Mouse (Mus musculus): Measurements from ENCODE around the gene Spaca7. TPM values are rescaled to one million over a fixed set of nuclear protein-coding genes. Genes with fewer than 3 reads are reported as not detected.

Spaca7 gene
- polyA plus RNA-seq, 1 experiment, result not detected

GRCm38 (mm10) chr8:12545236-12545635 lies 27.6 kb upstream of the Spaca7 start:
- Histone ChIP-seq H3K27me3 (ENCODE audit: control insufficient read depth, insufficient read depth, insufficient read length) (peaks cover 53% of the 10 kb centered on the region), H3K4me3 (ENCODE audit: insufficient read depth, poor library complexity, severe bottlenecking) (no peak overlapping the region)
- TF ChIP-seq CEBPB (IDR thresholded peaks at IDR 0.05; ENCODE audit: low read depth) (no peak), MYOG (IDR thresholded peaks at IDR 0.05; ENCODE audit: control insufficient read depth, extremely low read depth, insufficient read length) (no peak), MAX (IDR thresholded peaks at IDR 0.05) (no peak), FOSL1 (IDR thresholded peaks at IDR 0.05; ENCODE audit: insufficient read depth, low read length, poor library complexity, severe bottlenecking) (no peak), USF1 (IDR thresholded peaks at IDR 0.05; ENCODE audit: low read depth) (no peak), CTCF (IDR thresholded peaks at IDR 0.05; ENCODE audit: control insufficient read depth, insufficient read depth, insufficient read length) (no peak), MYOD1 (IDR thresholded peaks at IDR 0.05; ENCODE audit: control insufficient read depth, insufficient read length, low read depth) (no peak)

DNA sequence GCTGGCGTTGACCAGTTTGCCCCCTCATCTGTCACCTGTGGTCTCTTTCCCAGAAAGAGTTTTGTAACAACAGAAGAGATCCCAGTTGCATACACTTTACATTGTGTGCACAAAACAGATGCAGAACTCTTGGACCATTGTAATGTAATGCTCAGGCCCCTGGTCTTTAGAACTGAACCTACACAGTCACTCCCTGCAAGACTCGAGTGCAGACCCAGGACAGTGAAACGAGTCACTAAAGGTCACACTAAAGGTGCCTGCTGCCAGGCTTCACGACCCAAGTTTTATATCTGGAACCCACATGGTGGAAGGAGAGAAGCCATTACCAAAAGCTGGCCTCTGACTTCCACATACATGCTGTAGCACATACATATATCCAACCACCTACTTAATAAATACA lies 27.2 kb upstream of the Spaca7 start:
- Histone ChIP-seq H3K27me3 (ENCODE audit: control insufficient read depth, insufficient read depth, insufficient read length) (peaks cover 50% of the 10 kb centered on the region), H3K36me3 (ENCODE audit: control insufficient read depth, insufficient read depth) (no peaks in the 10 kb centered on the region), H3ac (ENCODE audit: control insufficient read depth, insufficient read length, low read depth) (no peak overlapping the region), H3K79me3 (ENCODE audit: low read depth) (no peaks in the 10 kb centered on the region), H3K79me2 (ENCODE audit: control insufficient read depth, insufficient read depth) (no peaks in the 10 kb centered on the region), H3K4me3 (ENCODE audit: insufficient read depth, poor library complexity, severe bottlenecking) (no peak overlapping the region)
- TF ChIP-seq MYOD1 (IDR thresholded peaks at IDR 0.05; ENCODE audit: control insufficient read depth, insufficient read length, low read depth) (no peak), CEBPB (IDR thresholded peaks at IDR 0.05; ENCODE audit: low read depth) (no peak), MAX (IDR thresholded peaks at IDR 0.05) (no peak), USF1 (IDR thresholded peaks at IDR 0.05; ENCODE audit: low read depth) (no peak), CTCF (IDR thresholded peaks at IDR 0.05; ENCODE audit: control insufficient read depth, insufficient read depth, insufficient read length) (no peak), MYOG (IDR thresholded peaks at IDR 0.05; ENCODE audit: control insufficient read depth, extremely low read depth, insufficient read length) (no peak), FOSL1 (IDR thresholded peaks at IDR 0.05; ENCODE audit: insufficient read depth, low read length, poor library complexity, severe bottlenecking) (no peak)

More at GRCm38 (mm10) chr8:12545236-12545635, 27.6 kb upstream of the Spaca7 start:
- Histone ChIP-seq H3K79me2 (ENCODE audit: control insufficient read depth, insufficient read depth) (no peaks in the 10 kb centered on the region), H3K79me3 (ENCODE audit: low read depth) (no peaks in the 10 kb centered on the region), H3K36me3 (ENCODE audit: control insufficient read depth, insufficient read depth) (no peaks in the 10 kb centered on the region), H3ac (ENCODE audit: control insufficient read depth, insufficient read length, low read depth) (no peak overlapping the region)

DNA sequence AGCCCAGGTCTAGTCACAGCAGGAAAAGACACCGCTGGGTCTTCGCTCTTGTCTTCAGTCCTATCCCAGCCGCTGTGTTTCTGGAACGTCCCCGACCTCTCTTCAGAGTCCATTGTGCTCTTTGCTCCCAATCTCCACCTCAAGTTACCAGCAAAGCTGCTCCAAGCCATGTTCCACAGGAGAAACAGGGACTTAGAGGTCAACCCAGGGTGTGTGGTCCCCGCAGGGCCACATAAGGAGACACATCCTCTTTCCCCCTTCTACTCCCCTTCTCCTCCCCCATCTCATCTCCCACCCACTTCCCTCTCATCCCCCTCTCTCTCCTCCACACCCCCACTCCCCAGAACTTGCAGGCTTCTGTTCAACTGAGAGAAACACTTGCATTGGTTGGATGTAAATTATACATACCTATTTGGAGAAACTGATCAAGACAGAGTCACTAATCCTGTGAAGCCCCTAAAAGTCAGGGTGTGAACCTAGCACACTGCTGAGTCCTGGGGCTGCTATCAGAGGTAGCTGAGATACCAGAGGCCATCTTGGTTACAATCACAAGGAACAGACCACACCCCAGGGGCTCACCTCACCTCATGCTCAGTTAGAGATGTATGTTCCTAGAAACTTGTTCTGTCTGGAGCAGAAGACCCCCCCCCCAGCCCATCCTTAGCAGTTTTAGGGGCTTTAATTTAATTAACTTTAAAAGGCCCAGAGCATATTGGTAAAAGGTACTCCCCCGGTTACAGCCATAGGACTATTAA lies 25.2 kb upstream of the Spaca7 start:
- Histone ChIP-seq H3K79me3 (ENCODE audit: low read depth) (no peaks in the 10 kb centered on the region), H3K4me3 (ENCODE audit: insufficient read depth, poor library complexity, severe bottlenecking) (no peak overlapping the region), H3ac (ENCODE audit: control insufficient read depth, insufficient read length, low read depth) (no peak overlapping the region), H3K27me3 (ENCODE audit: control insufficient read depth, insufficient read depth, insufficient read length) (peaks cover 35% of the 10 kb centered on the region), H3K79me2 (ENCODE audit: control insufficient read depth, insufficient read depth) (no peaks in the 10 kb centered on the region), H3K36me3 (ENCODE audit: control insufficient read depth, insufficient read depth) (no peaks in the 10 kb centered on the region)
- TF ChIP-seq MYOG (IDR thresholded peaks at IDR 0.05; ENCODE audit: control insufficient read depth, extremely low read depth, insufficient read length) (no peak), FOSL1 (IDR thresholded peaks at IDR 0.05; ENCODE audit: insufficient read depth, low read length, poor library complexity, severe bottlenecking) (no peak), MAX (IDR thresholded peaks at IDR 0.05) (no peak), CEBPB (IDR thresholded peaks at IDR 0.05; ENCODE audit: low read depth) (no peak)

GRCm38 (mm10) chr8:12548255-12548654 lies 24.6 kb upstream of the Spaca7 start:
- H3K79me2 ChIP-seq (ENCODE audit: control insufficient read depth, insufficient read depth), result no peaks in the 10 kb centered on the region
- no peaks in the 10 kb centered on the region for H3K79me3 ChIP-seq (ENCODE audit: low read depth)
- peaks cover 31% of the 10 kb centered on the region for H3K27me3 ChIP-seq (ENCODE audit: control insufficient read depth, insufficient read depth, insufficient read length)
- no peak overlapping the region for H3K4me3 ChIP-seq (ENCODE audit: insufficient read depth, poor library complexity, severe bottlenecking)
- no peaks in the 10 kb centered on the region for H3K36me3 ChIP-seq (ENCODE audit: control insufficient read depth, insufficient read depth)
- H3ac ChIP-seq (ENCODE audit: control insufficient read depth, insufficient read length, low read depth), result no peak overlapping the region
- TF ChIP-seq FOSL1 (IDR thresholded peaks at IDR 0.05; ENCODE audit: insufficient read depth, low read length, poor library complexity, severe bottlenecking), result no peak
- TF ChIP-seq MYOG (IDR thresholded peaks at IDR 0.05; ENCODE audit: control insufficient read depth, extremely low read depth, insufficient read length), result no peak
- no peak for TF ChIP-seq MAX (IDR thresholded peaks at IDR 0.05)
- no peak for TF ChIP-seq CEBPB (IDR thresholded peaks at IDR 0.05; ENCODE audit: low read depth)
- TF ChIP-seq MYOD1 (IDR thresholded peaks at IDR 0.05; ENCODE audit: control insufficient read depth, insufficient read length, low read depth), result no peak
- TF ChIP-seq CTCF (IDR thresholded peaks at IDR 0.05; ENCODE audit: control insufficient read depth, insufficient read depth, insufficient read length), result no peak
- TF ChIP-seq USF1 (IDR thresholded peaks at IDR 0.05; ENCODE audit: low read depth), result no peak

DNA sequence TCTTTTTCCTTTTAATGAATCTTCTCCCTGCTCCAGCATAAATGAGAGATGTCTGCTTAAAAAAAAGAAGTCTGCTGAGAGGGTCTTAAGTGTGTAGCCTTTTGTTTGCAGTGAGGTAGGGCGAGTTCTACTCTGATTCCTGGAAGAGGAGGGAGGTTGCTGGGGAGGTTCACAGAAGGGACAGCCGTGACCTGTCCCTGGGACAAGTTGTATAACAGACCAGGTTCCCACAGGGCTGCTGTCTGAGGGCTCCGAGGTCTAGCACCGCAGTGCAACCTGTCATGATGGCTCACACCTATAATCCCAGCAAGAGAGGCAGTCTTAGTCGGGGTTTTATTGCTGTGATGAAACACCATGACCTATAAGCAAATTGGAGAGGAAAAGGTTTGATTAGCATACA lies 24.1 kb upstream of the Spaca7 start:
- no peak overlapping the region for H3K4me3 ChIP-seq (ENCODE audit: insufficient read depth, poor library complexity, severe bottlenecking)

More for the DNA sequence above, 24.1 kb upstream of the Spaca7 start:
- H3K27me3 ChIP-seq (ENCODE audit: control insufficient read depth, insufficient read depth, insufficient read length), result peaks cover 33% of the 10 kb centered on the region
- no peak overlapping the region for H3ac ChIP-seq (ENCODE audit: control insufficient read depth, insufficient read length, low read depth)
- H3K79me3 ChIP-seq (ENCODE audit: low read depth), result no peaks in the 10 kb centered on the region
- TF ChIP-seq USF1 (IDR thresholded peaks at IDR 0.05; ENCODE audit: low read depth), result no peak
- no peak for TF ChIP-seq MYOG (IDR thresholded peaks at IDR 0.05; ENCODE audit: control insufficient read depth, extremely low read depth, insufficient read length)
- TF ChIP-seq MYOD1 (IDR thresholded peaks at IDR 0.05; ENCODE audit: control insufficient read depth, insufficient read length, low read depth), result no peak
- TF ChIP-seq FOSL1 (IDR thresholded peaks at IDR 0.05; ENCODE audit: insufficient read depth, low read length, poor library complexity, severe bottlenecking), result no peak
- TF ChIP-seq MAX (IDR thresholded peaks at IDR 0.05), result no peak
- TF ChIP-seq CEBPB (IDR thresholded peaks at IDR 0.05; ENCODE audit: low read depth), result no peak
- TF ChIP-seq CTCF (IDR thresholded peaks at IDR 0.05; ENCODE audit: control insufficient read depth, insufficient read depth, insufficient read length), result no peak
- no peaks in the 10 kb centered on the region for H3K79me2 ChIP-seq (ENCODE audit: control insufficient read depth, insufficient read depth)
- no peaks in the 10 kb centered on the region for H3K36me3 ChIP-seq (ENCODE audit: control insufficient read depth, insufficient read depth)
